Mouse (Mus musculus): ENCODE results near the gene Nipsnap2. TPM values are rescaled to one million over a fixed set of nuclear protein-coding genes. Genes with fewer than 3 reads are reported as not detected.
"Not testable (repeated sequence)": the region's sequence is repeated elsewhere in the genome, so short reads cannot be mapped to it uniquely, and the experiment has no call there.

Gene Nipsnap2
- total RNA-seq, 1 experiment, result 25.1 TPM

DNA sequence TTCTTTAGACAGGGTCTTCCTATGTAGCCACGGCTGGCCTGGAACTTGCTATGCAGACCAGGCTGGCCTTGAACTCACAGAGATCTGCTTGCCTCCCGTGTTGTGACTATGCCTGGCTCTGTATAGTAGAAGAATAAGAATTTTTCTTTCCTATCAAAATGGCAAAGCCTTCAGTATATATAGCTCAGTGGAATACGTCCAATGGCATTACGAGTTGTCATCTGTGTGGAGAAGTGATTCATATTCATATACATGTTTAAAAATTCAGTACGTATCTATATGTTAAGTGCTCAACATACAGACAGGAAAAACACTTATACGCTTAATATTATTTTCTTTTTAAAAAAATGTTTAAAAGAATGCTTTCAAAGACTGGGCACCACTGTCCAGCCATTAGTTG lies 61.3 kb downstream of the Nipsnap2 start:
- Histone ChIP-seq H3K4me1 (ENCODE audit: control insufficient read depth in 2 of 2, insufficient read depth in 2 of 2, low read length in 2 of 2, poor library complexity in 1 of 2) (peaks cover 4 to 7% of the 10 kb centered on the region in 2 experiments; a peak in 1 of 4 replicates), H3K9ac (ENCODE audit: insufficient read depth, low read depth, low read length, poor library complexity, severe bottlenecking) (peak overlapping the region; percentile 96; the same call in 1 of the 2 replicates), H3K9me3 (ENCODE audit: control insufficient read depth, insufficient read depth, low read depth, low read length) (no peaks in the 10 kb centered on the region), H3K27ac (ENCODE audit: insufficient read depth, low read depth, low read length, poor library complexity, severe bottlenecking) (peak overlapping the region; percentile 80; the same call in 1 of the 2 replicates), H3K4me3 (ENCODE audit: insufficient read depth in 1 of 2, low read depth in 1 of 2, low read length in 2 of 2, poor library complexity in 1 of 2, severe bottlenecking in 1 of 2) (peak overlapping the region; percentile 68 to 95), H3K36me3 (ENCODE audit: control insufficient read depth, insufficient read depth, low read length, poor library complexity, severe bottlenecking) (peaks cover 19% of the 10 kb centered on the region)
- in situ Hi-C loops (cut with MboI; ENCODE audit: low sequenced_read_pairs in 2 of 2, unreplicated experiment in 2 of 2), result no loop called here
- TF ChIP-seq HCFC1 (IDR thresholded peaks at IDR 0.05; ENCODE audit: borderline replicate concordance, insufficient read depth, low read length) (no peak), ZNF384 (IDR thresholded peaks at IDR 0.05; ENCODE audit: low read depth, low read length) (no peak), CHD2 (IDR thresholded peaks at IDR 0.05; ENCODE audit: low read depth, low read length) (no peak), MAFK (IDR thresholded peaks at IDR 0.05; ENCODE audit: insufficient read depth, low read depth, low read length) (no peak), ZC3H11A (IDR thresholded peaks at IDR 0.05; ENCODE audit: borderline replicate concordance, low read depth, low read length) (no peak)
- DNase-seq (ENCODE audit: low read depth, low spot score), result no peak

DNA sequence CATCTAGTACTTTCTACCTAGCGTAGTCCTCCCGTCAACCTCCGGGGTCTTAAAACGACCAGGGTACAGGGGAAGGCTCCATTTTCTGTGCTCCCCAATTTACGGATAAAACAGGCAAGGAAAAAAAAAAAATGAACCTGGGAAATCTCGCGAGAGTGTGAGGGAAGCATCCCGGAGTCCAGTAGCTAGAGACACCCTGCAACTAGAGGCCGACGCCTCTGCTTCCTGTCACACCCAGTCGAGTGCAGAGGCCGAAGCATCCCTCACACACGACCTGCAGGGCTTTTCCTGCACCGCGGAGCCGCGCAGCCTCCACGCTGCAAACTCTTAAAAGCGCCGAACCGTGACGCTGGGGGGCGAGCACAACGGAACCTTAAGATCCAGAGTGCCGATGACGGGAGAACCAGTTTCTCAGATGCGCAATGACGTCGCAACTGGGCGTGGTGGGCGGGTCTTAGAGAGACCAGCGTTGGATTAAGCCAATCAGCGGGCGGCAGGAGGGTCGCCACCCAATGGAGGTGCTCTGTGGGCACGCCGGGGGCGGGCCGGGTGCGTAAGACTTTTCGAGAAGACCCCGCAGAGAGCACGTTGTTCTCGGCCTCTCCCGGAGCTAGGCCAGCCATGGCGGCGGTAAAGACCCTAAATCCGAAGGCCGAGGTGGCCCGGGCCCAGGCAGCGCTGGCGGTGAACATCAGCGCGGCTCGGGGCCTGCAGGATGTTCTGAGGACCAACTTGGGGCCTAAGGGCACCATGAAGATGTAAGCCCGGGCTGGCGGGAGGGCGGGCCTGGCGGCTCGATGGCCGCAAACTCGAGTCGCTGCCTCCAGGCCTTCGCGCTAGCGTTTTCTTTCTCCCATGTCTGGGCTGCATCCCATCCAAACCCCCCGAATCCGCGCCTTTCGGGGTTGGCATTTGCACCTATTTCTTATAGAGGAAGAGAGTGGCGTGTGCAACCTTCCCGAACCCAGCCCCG lies 62.2 kb downstream of the Nipsnap2 start, which contains the start of gene Psph:
TSS of gene Psph (minus strand) at position 632 of the 973 bp plus-strand sequence.
- in situ Hi-C loops (cut with MboI; ENCODE audit: low sequenced_read_pairs in 2 of 2, unreplicated experiment in 2 of 2), result no loop called here
- Histone ChIP-seq H3K27ac (ENCODE audit: insufficient read depth, low read depth, low read length, poor library complexity, severe bottlenecking) (peak within 1 kb of the TSS; percentile 80), H3K9me3 (ENCODE audit: control insufficient read depth, insufficient read depth, low read depth, low read length) (no peaks in the 10 kb centered on the region), H3K4me3 (ENCODE audit: insufficient read depth in 1 of 2, low read depth in 1 of 2, low read length in 2 of 2, poor library complexity in 1 of 2, severe bottlenecking in 1 of 2) (peak within 1 kb of the TSS; percentile 95), H3K9ac (ENCODE audit: insufficient read depth, low read depth, low read length, poor library complexity, severe bottlenecking) (peak within 1 kb of the TSS; percentile 99), H3K4me1 (ENCODE audit: control insufficient read depth in 2 of 2, insufficient read depth in 2 of 2, low read length in 2 of 2, poor library complexity in 1 of 2) (peaks cover 4 to 7% of the 10 kb centered on the region in 2 experiments; a peak in 1 of 4 replicates), H3K36me3 (ENCODE audit: control insufficient read depth, insufficient read depth, low read length, poor library complexity, severe bottlenecking) (peaks cover 25% of the 10 kb centered on the region)
- TF ChIP-seq ZC3H11A (IDR thresholded peaks at IDR 0.05; ENCODE audit: borderline replicate concordance, low read depth, low read length) (no peak), CHD2 (IDR thresholded peaks at IDR 0.05; ENCODE audit: low read depth, low read length) (peak; percentile 96), HCFC1 (IDR thresholded peaks at IDR 0.05; ENCODE audit: borderline replicate concordance, insufficient read depth, low read length) (peak; percentile 83), ZNF384 (IDR thresholded peaks at IDR 0.05; ENCODE audit: low read depth, low read length) (peak; percentile 97), MAFK (IDR thresholded peaks at IDR 0.05; ENCODE audit: insufficient read depth, low read depth, low read length) (no peak)
- DNase-seq (ENCODE audit: low read depth, low spot score), result peak; percentile 100

DNA sequence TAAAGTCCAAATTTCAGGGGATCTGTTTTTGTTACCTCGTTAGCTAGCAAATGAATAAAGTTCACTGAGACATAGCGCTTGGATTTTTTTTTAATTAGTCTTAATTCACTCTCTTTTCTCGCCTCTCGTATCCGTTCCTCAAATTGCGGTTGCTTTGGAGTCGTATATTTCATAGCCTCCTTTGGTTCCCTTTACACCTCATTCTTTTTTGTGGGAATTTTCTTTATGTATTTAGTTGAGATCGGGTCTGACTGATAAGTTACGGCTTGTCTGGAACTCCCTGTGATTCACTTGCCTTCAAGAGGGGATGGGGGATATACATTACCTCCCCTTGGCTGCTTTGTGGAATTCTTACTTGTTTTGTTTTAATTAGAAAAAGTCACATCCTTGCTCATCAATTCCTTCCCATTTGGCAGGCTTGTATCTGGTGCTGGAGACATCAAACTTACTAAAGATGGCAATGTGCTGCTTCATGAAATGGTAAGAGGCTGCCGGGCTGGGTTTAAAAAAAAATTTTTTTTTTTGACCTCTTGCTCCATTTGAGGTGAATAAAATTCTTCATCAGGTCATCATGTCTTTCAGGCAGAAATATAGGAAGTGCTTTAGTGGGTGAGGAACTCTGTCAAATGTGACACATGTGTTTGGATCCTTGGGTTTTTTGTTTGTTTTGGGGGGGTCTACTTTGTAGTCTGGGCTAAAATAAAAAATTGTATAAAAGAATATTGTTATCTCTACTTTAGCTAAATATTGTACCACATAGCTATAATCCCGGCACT lies 63.1 kb downstream of the Nipsnap2 start:
- Histone ChIP-seq H3K4me1 (ENCODE audit: control insufficient read depth in 2 of 2, insufficient read depth in 2 of 2, low read length in 2 of 2, poor library complexity in 1 of 2) (peaks cover 4 to 7% of the 10 kb centered on the region in 2 experiments; a peak in 1 of 4 replicates), H3K9me3 (ENCODE audit: control insufficient read depth, insufficient read depth, low read depth, low read length) (no peaks in the 10 kb centered on the region), H3K9ac (ENCODE audit: insufficient read depth, low read depth, low read length, poor library complexity, severe bottlenecking) (peak overlapping the region; percentile 99), H3K27ac (ENCODE audit: insufficient read depth, low read depth, low read length, poor library complexity, severe bottlenecking) (no peak overlapping the region; the same call in 1 of the 2 replicates), H3K4me3 (ENCODE audit: insufficient read depth in 1 of 2, low read depth in 1 of 2, low read length in 2 of 2, poor library complexity in 1 of 2, severe bottlenecking in 1 of 2) (peak overlapping the region; percentile 95), H3K36me3 (ENCODE audit: control insufficient read depth, insufficient read depth, low read length, poor library complexity, severe bottlenecking) (peaks cover 33% of the 10 kb centered on the region)
- no peak for TF ChIP-seq MAFK (IDR thresholded peaks at IDR 0.05; ENCODE audit: insufficient read depth, low read depth, low read length)
- TF ChIP-seq ZNF384 (IDR thresholded peaks at IDR 0.05; ENCODE audit: low read depth, low read length), result no peak
- no peak for DNase-seq (ENCODE audit: low read depth, low spot score)
- in situ Hi-C loops (cut with MboI; ENCODE audit: low sequenced_read_pairs in 2 of 2, unreplicated experiment in 2 of 2), result no loop called here

DNA sequence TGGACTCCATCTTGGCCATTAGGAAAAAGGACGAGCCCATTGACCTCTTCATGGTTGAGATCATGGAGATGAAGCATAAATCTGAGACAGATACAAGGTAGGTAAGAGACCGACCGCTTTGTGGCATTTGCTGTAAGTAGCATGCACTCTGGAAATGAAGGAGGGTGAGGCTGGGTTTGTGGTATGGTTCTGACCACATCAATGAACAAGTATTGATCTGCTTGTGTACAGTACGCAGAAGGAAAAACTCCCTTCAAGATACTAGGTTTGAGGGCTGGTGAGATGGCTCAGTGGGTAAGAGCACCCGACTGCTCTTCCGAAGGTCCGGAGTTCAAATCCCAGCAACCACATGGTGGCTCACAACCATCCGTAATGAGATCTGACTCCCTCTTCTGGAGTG lies 65.7 kb downstream of the Nipsnap2 start:
- H3K9me3 ChIP-seq (ENCODE audit: control insufficient read depth, insufficient read depth, low read depth, low read length); H3K4me3 ChIP-seq (ENCODE audit: insufficient read depth in 1 of 2, low read depth in 1 of 2, low read length in 2 of 2, poor library complexity in 1 of 2, severe bottlenecking in 1 of 2); H3K4me1 ChIP-seq (ENCODE audit: control insufficient read depth in 2 of 2, insufficient read depth in 2 of 2, low read length in 2 of 2, poor library complexity in 1 of 2); DNase-seq (ENCODE audit: low read depth, low spot score); H3K9ac ChIP-seq (ENCODE audit: insufficient read depth, low read depth, low read length, poor library complexity, severe bottlenecking); in situ Hi-C loops (cut with MboI; ENCODE audit: low sequenced_read_pairs in 2 of 2, unreplicated experiment in 2 of 2); H3K27ac ChIP-seq (ENCODE audit: insufficient read depth, low read depth, low read length, poor library complexity, severe bottlenecking): not testable (repeated sequence)
- peaks cover 43% of the 10 kb centered on the region for H3K36me3 ChIP-seq (ENCODE audit: control insufficient read depth, insufficient read depth, low read length, poor library complexity, severe bottlenecking)

Other genes with a start within 250 kb of the Nipsnap2 start
- 69.5 and 97.8 TPM in 2 replicates for gene Sfswap, start 223.8 kb upstream of the Nipsnap2 start, total RNA-seq (2012; rRNA removed)
- 6.7 and 15.8 TPM in 2 replicates for gene Mmp17, start 140.9 kb upstream of the Nipsnap2 start, total RNA-seq (2012; rRNA removed)
- gene Zfp11, start 55.0 kb upstream of the Nipsnap2 start, total RNA-seq (2012; rRNA removed), result 1.2 and 1.6 TPM in 2 replicates
- 0.27 and 0.69 TPM in 2 replicates for gene Sept14, start 16.6 kb upstream of the Nipsnap2 start, total RNA-seq (2012; rRNA removed)
- gene Mrps17, start 9.6 kb upstream of the Nipsnap2 start, total RNA-seq (2012; rRNA removed), result 142 and 147 TPM in 2 replicates
- 54.9 and 83.0 TPM in 2 replicates for gene Psph, start 62.4 kb downstream of the Nipsnap2 start, total RNA-seq (2012; rRNA removed)
- gene Sumf2, start 121.9 kb downstream of the Nipsnap2 start, total RNA-seq (2012; rRNA removed), result 156 and 213 TPM in 2 replicates
- gene Chchd2, start 162.4 kb downstream of the Nipsnap2 start, total RNA-seq (2012; rRNA removed), result 738 and 874 TPM in 2 replicates
- 15.7 and 16.6 TPM in 2 replicates for gene Zbed5, start 170.7 kb downstream of the Nipsnap2 start, total RNA-seq (2012; rRNA removed)
- gene Phkg1, start 173.5 kb downstream of the Nipsnap2 start, total RNA-seq (2012; rRNA removed), result 6.4 and 7.2 TPM in 2 replicates
- 1.1 and 2.9 TPM in 2 replicates for gene Nupr1l, start 183.5 kb downstream of the Nipsnap2 start, total RNA-seq (2012; rRNA removed)
- gene Vkorc1l1, start 216.9 kb downstream of the Nipsnap2 start, total RNA-seq (2012; rRNA removed), result 48.1 and 58.9 TPM in 2 replicates

All from ES-E14 (cell line).